Mouse (Mus musculus) large intestine, adult 2 months (tissue): ENCODE measurements around the gene Vmn1r71. TPM values are rescaled to one million over a fixed set of nuclear protein-coding genes. Genes with fewer than 3 reads are reported as not detected.
"Not testable (repeated sequence)": the region's sequence is repeated elsewhere in the genome, so short reads cannot be mapped to it uniquely, and the experiment has no call there.

ENCODE experiments used
- DNase-seq: peaks from one replicate; pipeline ENCODE4 v3.0.0-alpha.2; 2012; ENCODE audit warnings: low read depth, low spot score
- polyA plus RNA-seq: library from polyadenylated mRNA; depleted of rRNA; stranded (reverse); fragments of >200 nt; gene quantifications from 2 replicates; pipeline ENCODE4 v1.2.3, GENCODE M21; 2012; rRNA removed

Vmn1r71 gene
- not detected in 2 replicates for polyA plus RNA-seq

DNA sequence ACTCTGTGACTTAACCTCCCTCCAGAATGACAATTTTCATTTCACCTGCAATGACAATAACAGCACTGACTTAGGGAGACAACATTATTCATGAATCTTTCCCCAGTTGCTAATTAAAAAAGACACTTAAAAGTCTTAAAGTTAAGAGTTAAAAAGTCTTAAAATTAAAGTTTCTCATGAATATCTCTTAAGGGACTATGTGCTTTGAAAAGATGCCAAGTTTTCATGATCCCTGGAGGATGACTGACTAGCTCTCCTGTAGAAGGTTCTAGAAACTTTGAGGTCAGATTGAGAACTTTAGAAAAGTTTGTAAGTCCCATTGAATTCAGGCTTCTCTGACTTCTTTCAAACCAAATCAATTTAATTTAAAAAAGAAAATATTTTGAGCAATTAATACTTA lies at the start of gene Vmn1r71:
Gene Vmn1r71, minus strand, starts transcription at position 101 of the 400 bp plus-strand sequence.
- DNase-seq: no peak

DNA sequence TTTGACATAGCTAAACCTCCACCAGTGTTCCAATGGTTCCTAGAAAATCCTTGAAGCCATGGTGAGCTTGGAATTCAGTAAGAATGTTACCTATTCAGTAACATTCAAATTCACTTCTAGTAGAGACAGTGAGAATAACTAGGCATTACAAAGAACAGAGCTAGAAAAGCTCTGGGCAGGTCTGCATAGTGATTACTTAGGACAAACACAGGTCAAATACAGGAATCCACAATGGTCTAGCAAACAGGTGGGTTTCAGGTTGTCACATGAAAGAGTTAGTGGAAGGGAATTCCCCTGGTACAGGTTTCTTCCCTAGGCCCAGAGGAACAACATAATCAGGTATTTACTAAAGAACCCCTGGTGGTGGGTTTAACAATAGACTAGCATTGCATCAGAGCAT lies 3.4 kb upstream of the Vmn1r71 start:
- DNase-seq: not testable (repeated sequence)

Other genes starting within 250 kb of the Vmn1r71 start
- gene Vmn1r68, start 195.9 kb downstream of the Vmn1r71 start, polyA plus RNA-seq: not detected in 2 replicates
- not detected in 2 replicates for gene Vmn1r69, start 140.7 kb downstream of the Vmn1r71 start, polyA plus RNA-seq
- not detected in 2 replicates for gene Vmn1r70, start 122.8 kb downstream of the Vmn1r71 start, polyA plus RNA-seq
- gene Nlrp4b, start 66.6 kb downstream of the Vmn1r71 start, polyA plus RNA-seq: not detected in 2 replicates
- gene Zscan4b, start 150.7 kb upstream of the Vmn1r71 start, polyA plus RNA-seq: not detected in 2 replicates